Mouse (Mus musculus): ENCODE data around the gene Gm20605. TPM values are rescaled to one million over a fixed set of nuclear protein-coding genes. Genes with fewer than 3 reads are reported as not detected.

Gene Gm20605
- polyA plus RNA-seq, 1 experiment from 2014 or later = 2.6 TPM

GRCm38 (mm10) chr5:137645091-137645651 lies 16.2 kb downstream of the Gm20605 start:
- H3K27me3 ChIP-seq (ENCODE audit: insufficient read depth, low read length) = peaks cover 20% of the 10 kb centered on the region
- WGBS (ENCODE audit: insufficient replicate concordance) = 2% methylated on average over 44 of the region's 44 CpGs
- H3K4me1 ChIP-seq (ENCODE audit: insufficient read depth) = peaks cover 18% of the 10 kb centered on the region
- no peak for TF ChIP-seq EP300 (IDR thresholded peaks at IDR 0.05; ENCODE audit: low read depth)
- TF ChIP-seq CTCF (IDR thresholded peaks at IDR 0.05; ENCODE audit: low read depth) = no peak; the same call in 1 of the 2 replicates
- no peaks in the 10 kb centered on the region for H3K9me3 ChIP-seq (ENCODE audit: low read length)
- peak overlapping the region; percentile 34 for H3K4me3 ChIP-seq (ENCODE audit: low read depth, low read length)
- DNase-seq (peak; percentile 69), ATAC-seq (peak; percentile 29; the same call in 1 of the 2 replicates)
- H3K27ac ChIP-seq (ENCODE audit: low read depth) = no peak overlapping the region
- peak overlapping the region; percentile 72 for H3K4me2 ChIP-seq (ENCODE audit: low read depth, low read length)
- peak overlapping the region; percentile 38 for H3K9ac ChIP-seq (replicated peaks)
- peaks cover 16% of the 10 kb centered on the region for H3K36me3 ChIP-seq (replicated peaks; ENCODE audit: insufficient read depth, low read length)

DNA sequence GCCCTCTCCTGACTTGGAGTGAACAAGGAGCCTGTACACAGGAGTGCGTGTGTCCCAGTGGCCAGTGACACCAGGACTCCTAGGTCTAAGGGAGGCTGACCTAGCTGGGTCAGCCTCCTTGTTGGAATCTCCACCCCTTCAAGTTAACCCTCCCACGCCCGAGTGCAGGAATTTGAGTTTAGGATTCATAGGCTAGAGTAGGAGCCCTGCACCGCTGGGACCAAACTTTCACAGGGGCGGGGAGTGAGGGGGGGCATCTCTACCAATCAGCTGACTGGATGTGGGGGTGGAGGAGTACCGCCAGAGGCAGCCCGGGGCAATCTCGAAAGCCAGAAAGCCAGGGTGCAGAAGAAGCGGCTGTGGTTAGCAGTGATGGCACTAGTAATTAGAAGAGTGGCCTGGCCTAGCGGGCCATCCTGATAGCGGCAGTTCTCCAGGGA lies 16.7 kb downstream of the Gm20605 start, which contains the start of gene Irs3:
Irs3 (minus strand) TSS at position 63 of the 440 bp plus-strand sequence.
- Histone ChIP-seq H3K27me3 (ENCODE audit: insufficient read depth, low read length) (peaks cover 20% of the 10 kb centered on the region), H3K4me2 (ENCODE audit: low read depth, low read length) (peak within 1 kb of the TSS; percentile 72), H3K4me3 (ENCODE audit: low read depth, low read length) (peak within 1 kb of the TSS; percentile 34), H3K9me3 (ENCODE audit: low read length) (no peaks in the 10 kb centered on the region), H3K9ac (replicated peaks) (peak within 1 kb of the TSS; percentile 38), H3K4me1 (ENCODE audit: insufficient read depth) (peaks cover 18% of the 10 kb centered on the region), H3K36me3 (replicated peaks; ENCODE audit: insufficient read depth, low read length) (peaks cover 12% of the 10 kb centered on the region), H3K27ac (ENCODE audit: low read depth) (no peak within 1 kb of the TSS)
- TF ChIP-seq EP300 (IDR thresholded peaks at IDR 0.05; ENCODE audit: low read depth) (no peak), CTCF (IDR thresholded peaks at IDR 0.05; ENCODE audit: low read depth) (no peak)
- ATAC-seq = peak; percentile 64
- peak; percentile 54 for DNase-seq
- 19% methylated on average over 11 of the region's 11 CpGs for WGBS (ENCODE audit: insufficient replicate concordance)

GRCm38 (mm10) chr5:137647827-137648601 lies 19.0 kb downstream of the Gm20605 start:
- Histone ChIP-seq H3K36me3 (replicated peaks; ENCODE audit: insufficient read depth, low read length) (peaks cover 20% of the 10 kb centered on the region), H3K4me2 (ENCODE audit: low read depth, low read length) (no peak overlapping the region), H3K9me3 (ENCODE audit: low read length) (no peaks in the 10 kb centered on the region), H3K27me3 (ENCODE audit: insufficient read depth, low read length) (peaks cover 20% of the 10 kb centered on the region), H3K4me3 (ENCODE audit: low read depth, low read length) (no peak overlapping the region), H3K9ac (replicated peaks) (no peak overlapping the region), H3K4me1 (ENCODE audit: insufficient read depth) (peaks cover 18% of the 10 kb centered on the region), H3K27ac (ENCODE audit: low read depth) (no peak overlapping the region)
- DNase-seq (no peak), ATAC-seq (no peak; the same call in 1 of the 2 replicates)
- WGBS (ENCODE audit: insufficient replicate concordance) = 53% methylated on average over 9 of the region's 9 CpGs
- TF ChIP-seq CTCF (IDR thresholded peaks at IDR 0.05; ENCODE audit: low read depth) (no peak), EP300 (IDR thresholded peaks at IDR 0.05; ENCODE audit: low read depth) (no peak)

DNA sequence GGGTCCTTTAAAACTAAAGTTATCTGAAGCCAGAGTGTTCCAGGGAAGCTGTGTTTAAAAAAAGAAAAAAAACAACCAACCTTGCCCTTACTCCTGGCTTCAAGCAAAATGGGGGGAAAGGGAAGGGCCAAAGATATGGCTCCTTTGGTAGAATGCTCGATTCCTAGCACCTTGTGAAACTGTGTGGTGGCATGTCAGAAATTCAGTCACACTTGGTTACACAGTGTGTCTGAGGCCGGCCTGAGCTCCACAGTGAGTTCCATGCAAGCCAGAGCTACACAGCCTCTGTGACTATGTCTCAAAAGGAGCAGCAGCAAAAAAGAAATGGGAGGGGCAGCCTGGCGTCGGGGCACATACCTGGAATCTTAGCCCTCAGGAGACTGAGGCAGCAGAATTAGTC lies 20.3 kb downstream of the Gm20605 start:
- Histone ChIP-seq H3K9ac (replicated peaks) (no peak overlapping the region), H3K4me2 (ENCODE audit: low read depth, low read length) (no peak overlapping the region), H3K27ac (ENCODE audit: low read depth) (no peak overlapping the region), H3K9me3 (ENCODE audit: low read length) (no peaks in the 10 kb centered on the region), H3K36me3 (replicated peaks; ENCODE audit: insufficient read depth, low read length) (peaks cover 32% of the 10 kb centered on the region), H3K4me3 (ENCODE audit: low read depth, low read length) (no peak overlapping the region), H3K4me1 (ENCODE audit: insufficient read depth) (peaks cover 18% of the 10 kb centered on the region), H3K27me3 (ENCODE audit: insufficient read depth, low read length) (peaks cover 16% of the 10 kb centered on the region)
- TF ChIP-seq CTCF (IDR thresholded peaks at IDR 0.05; ENCODE audit: low read depth) (no peak), EP300 (IDR thresholded peaks at IDR 0.05; ENCODE audit: low read depth) (no peak)
- 58% methylated on average over 4 of the region's 4 CpGs for WGBS (ENCODE audit: insufficient replicate concordance)
- DNase-seq (no peak), ATAC-seq (no peak)

DNA sequence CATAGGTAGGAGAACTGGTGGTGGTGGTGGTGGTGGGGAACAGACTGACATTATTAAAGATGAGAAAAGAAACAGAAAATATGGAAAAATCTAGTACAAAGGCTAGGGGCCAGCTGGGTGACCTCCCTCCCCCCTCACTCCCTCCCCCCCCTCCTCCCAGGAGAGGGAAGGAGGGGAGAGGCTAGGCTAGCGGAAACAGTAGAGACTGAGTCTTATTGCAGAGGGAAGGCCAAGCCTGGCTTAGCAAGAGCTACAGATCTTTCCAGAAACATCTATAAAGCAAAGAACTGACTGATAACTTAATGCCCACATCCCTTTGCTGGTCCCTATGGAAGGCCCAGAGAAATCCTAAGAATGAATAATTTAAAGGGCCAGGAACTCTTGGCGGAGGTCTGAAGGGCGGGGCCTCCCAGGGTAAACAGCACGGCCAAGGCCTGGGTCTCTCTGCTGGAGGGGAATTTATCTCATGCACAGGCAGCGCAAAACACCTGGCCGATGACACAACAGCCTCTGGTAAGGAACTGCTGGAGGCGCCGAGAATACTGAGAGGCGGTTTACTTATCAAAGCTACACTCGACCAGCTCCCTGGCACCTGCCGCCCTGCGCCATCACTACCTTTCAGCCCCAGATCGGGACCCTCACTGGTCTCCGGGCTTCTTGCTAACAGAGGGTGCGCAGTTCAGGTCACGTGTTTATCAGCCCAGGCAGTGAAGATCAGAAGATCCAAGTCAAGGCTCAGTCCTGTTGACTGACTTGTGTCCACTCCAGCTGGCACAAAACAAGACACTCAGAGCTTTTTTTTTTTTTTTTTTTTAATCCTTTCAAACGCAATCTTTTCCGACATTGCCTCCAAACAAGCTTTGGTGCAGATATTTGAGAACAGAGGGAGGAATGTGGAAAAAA lies 20.9 kb downstream of the Gm20605 start:
- Histone ChIP-seq H3K4me3 (ENCODE audit: low read depth, low read length) (no peak overlapping the region), H3K4me1 (ENCODE audit: insufficient read depth) (peaks cover 17% of the 10 kb centered on the region), H3K4me2 (ENCODE audit: low read depth, low read length) (no peak overlapping the region), H3K27ac (ENCODE audit: low read depth) (no peak overlapping the region), H3K36me3 (replicated peaks; ENCODE audit: insufficient read depth, low read length) (peaks cover 37% of the 10 kb centered on the region), H3K9me3 (ENCODE audit: low read length) (no peaks in the 10 kb centered on the region), H3K9ac (replicated peaks) (no peak overlapping the region; the same call in 1 of the 2 replicates), H3K27me3 (ENCODE audit: insufficient read depth, low read length) (peaks cover 9% of the 10 kb centered on the region)
- TF ChIP-seq EP300 (IDR thresholded peaks at IDR 0.05; ENCODE audit: low read depth) (no peak), CTCF (IDR thresholded peaks at IDR 0.05; ENCODE audit: low read depth) (no peak)
- 42% methylated on average over 17 of the region's 18 CpGs for WGBS (ENCODE audit: insufficient replicate concordance)
- ATAC-seq = no peak
- DNase-seq = no peak

All from liver, postnatal 0 days (tissue).